Mouse (Mus musculus) megakaryocyte, embryonic 14.5 days (primary cell): ENCODE data around the gene Gm3106. TPM values are rescaled to one million over a fixed set of nuclear protein-coding genes. Genes with fewer than 3 reads are reported as not detected.
"Not testable (repeated sequence)": the region's sequence is repeated elsewhere in the genome, so short reads cannot be mapped to it uniquely, and the experiment has no call there.

Source experiments
- H3K27me3 ChIP-seq: replicated peaks from 2 replicates; pipeline ENCODE3; 2012; ENCODE audit warnings: inconsistent platforms
- H3K36me3 ChIP-seq: replicated peaks from 2 replicates; pipeline ENCODE3; 2012; ENCODE audit warnings: low read length, inconsistent platforms, mixed read lengths
- H3K4me1 ChIP-seq: 2 replicates; pipeline ENCODE4 v1.6.1; 2012; ENCODE audit warnings: inconsistent platforms
- H3K4me3 ChIP-seq: replicated peaks from 2 replicates; pipeline ENCODE3; 2012; ENCODE audit warnings: moderate library complexity, mild to moderate bottlenecking, inconsistent platforms
- H3K9me3 ChIP-seq: 2 replicates; pipeline ENCODE4 v1.6.1; 2012; ENCODE audit warnings: inconsistent platforms
- polyA plus RNA-seq: library from polyadenylated mRNA; stranded (reverse); fragments of >175 nt; gene quantifications from 2 replicates; pipeline ENCODE4 v1.2.3, GENCODE M21; 2012; ENCODE audit warnings: low replicate concordance; ENCODE audit not compliant: insufficient read depth

Gm3106 gene
- polyA plus RNA-seq: not detected in 2 replicates

- not testable (repeated sequence) for H3K4me3 ChIP-seq, H3K27me3 ChIP-seq, H3K4me1 ChIP-seq, H3K9me3 ChIP-seq, H3K36me3 ChIP-seq
Measured at GRCm38 (mm10) chr5:94217705-94218104, at the start of gene Gm3106. TSS of gene Gm3106 (plus strand) at chr5:94218005.

Other genes with a start within 250 kb of the Gm3106 start
- gene BC061212, start 147.5 kb upstream of the Gm3106 start, polyA plus RNA-seq: not detected in 2 replicates
- gene Gm6351, start 141.6 kb upstream of the Gm3106 start, polyA plus RNA-seq: not detected in 2 replicates
- gene A430089I19Rik, start 88.8 kb downstream of the Gm3106 start, polyA plus RNA-seq: not detected in 2 replicates
- not detected in 2 replicates for gene Gm6502, start 96.4 kb downstream of the Gm3106 start, polyA plus RNA-seq
- not detected in 2 replicates for gene AA792892, start 121.7 kb downstream of the Gm3106 start, polyA plus RNA-seq
- not detected in 2 replicates for gene Gm7682, start 227.8 kb downstream of the Gm3106 start, polyA plus RNA-seq